Mouse (Mus musculus) forebrain, postnatal 0 days (tissue): ENCODE measurements around the gene Vps45. TPM values are rescaled to one million over a fixed set of nuclear protein-coding genes. Genes with fewer than 3 reads are reported as not detected.
"Not testable (repeated sequence)": the region's sequence is repeated elsewhere in the genome, so short reads cannot be mapped to it uniquely, and the experiment has no call there.

Source experiments
- ATAC-seq: fragments of 200-750 bp; cut with Nextera tagmentation; 2 replicates; pipeline ENCODE4 v1.8.0; 2017; ENCODE audit warnings: mild to moderate bottlenecking, moderate library complexity
- DNase-seq: peaks from one replicate; pipeline ENCODE4 v3.0.0-alpha.2; 2015
- H3K27ac ChIP-seq: fragments of 300-500 bp; sonication (generic); 2 replicates; pipeline ENCODE4 v1.5.1; 2014; ENCODE audit warnings: low read depth, mild to moderate bottlenecking, antibody characterized with exemption, low read length, moderate library complexity, mixed read lengths
- H3K27me3 ChIP-seq: fragments of 300-500 bp; sonication (generic); 2 replicates; pipeline ENCODE4 v1.6.1; 2014; ENCODE audit warnings: mild to moderate bottlenecking, low read length, mixed read lengths; ENCODE audit not compliant: insufficient read depth
- H3K36me3 ChIP-seq: fragments of 300-500 bp; sonication (generic); 2 replicates; pipeline ENCODE4 v1.6.1; 2014; ENCODE audit warnings: mild to moderate bottlenecking, moderate library complexity; ENCODE audit not compliant: insufficient read depth
- H3K4me1 ChIP-seq: fragments of 300-500 bp; sonication (generic); 2 replicates; pipeline ENCODE4 v1.6.1; 2014; ENCODE audit warnings: antibody characterized with exemption; ENCODE audit not compliant: insufficient read depth
- H3K4me2 ChIP-seq: fragments of 300-500 bp; sonication (generic); 2 replicates; pipeline ENCODE4 v1.6.1; 2014; ENCODE audit warnings: low read depth, mild to moderate bottlenecking, moderate library complexity
- H3K4me3 ChIP-seq: fragments of 300-500 bp; sonication (generic); 2 replicates; pipeline ENCODE4 v1.5.1; 2014; ENCODE audit warnings: low read depth, low read length, mixed read lengths
- H3K9ac ChIP-seq: fragments of 300-500 bp; sonication (generic); 2 replicates; pipeline ENCODE4 v1.6.1; 2014; ENCODE audit warnings: mild to moderate bottlenecking
- H3K9me3 ChIP-seq: fragments of 300-500 bp; sonication (generic); 2 replicates; pipeline ENCODE4 v1.6.1; 2016; ENCODE audit warnings: low read length
- CTCF ChIP-seq: sonication (generic); IDR thresholded peaks from 2 replicates; pipeline ENCODE4 v1.5.1; 2016; ENCODE audit warnings: antibody characterized with exemption, control low read depth, low read depth
- WGBS: fragments of 180-500 bp; shearing (Covaris S2); extraction: QIAGEN DNeasy Blood & Tissue Kit; methylation state at CpG from one replicate; pipeline ENCODE4 v1.1.7; 2014; 5-methylcytosine and 5-hydroxymethylcytosine counted together
- polyA plus RNA-seq: library from polyadenylated mRNA; unstranded; fragments of >200 nt; fragmentation: Nextera tagmentation; extraction: Ambion mirVana; gene quantifications from 2 replicates; pipeline ENCODE4 v1.2.1, GENCODE M21; 2015
- total RNA-seq: library from RNA; depleted of rRNA; stranded (reverse); fragments of >200 nt; gene quantifications from 2 replicates; pipeline ENCODE4 v1.2.3, GENCODE M21; 2014

Vps45 gene
- total and polyA plus RNA-seq, 2 experiments from 2014 or later = 60.5 to 65.1 TPM

DNA sequence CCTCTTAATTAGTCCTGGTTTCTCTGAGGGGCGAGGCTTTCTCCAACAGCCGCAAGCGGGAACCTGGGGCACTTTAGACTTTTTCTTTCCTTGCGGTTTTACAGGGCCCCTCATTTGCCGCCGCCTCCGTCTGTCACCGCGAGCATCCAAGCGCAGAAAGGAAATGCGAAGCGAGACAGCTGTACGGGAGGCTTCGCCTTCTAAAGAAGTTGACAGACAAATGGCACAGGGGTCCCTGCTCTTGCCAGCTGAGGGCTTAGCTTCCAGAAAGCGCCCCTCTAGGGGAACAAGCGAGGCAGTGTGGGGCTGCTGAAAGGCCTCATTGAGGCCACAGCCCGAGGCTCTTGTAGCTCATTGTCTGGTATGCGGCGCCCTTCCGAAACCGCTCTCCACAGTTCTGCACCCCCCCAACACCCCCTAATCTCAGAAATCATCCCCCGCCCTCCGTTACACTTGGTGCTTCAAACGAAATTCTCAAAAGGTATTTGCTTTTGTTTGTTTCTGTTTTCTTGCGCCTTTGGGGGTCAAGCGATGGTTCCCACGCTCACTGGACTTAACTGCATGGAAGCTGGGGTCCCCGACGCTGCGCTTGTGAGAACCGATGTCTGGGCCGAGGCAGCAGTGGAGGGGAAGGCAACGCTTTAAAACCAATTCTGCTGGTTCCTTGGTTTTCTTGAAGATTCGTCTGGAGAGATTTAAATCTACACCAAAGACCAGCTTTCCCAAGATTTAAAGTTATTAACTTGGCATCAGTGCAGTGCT, 85.2 kb downstream of the Vps45 start:
- Histone ChIP-seq H3K27me3 (no peaks in the 10 kb centered on the region), H3K27ac (peak overlapping the region; percentile 70), H3K4me2 (peak overlapping the region; percentile 54), H3K36me3 (no peaks in the 10 kb centered on the region), H3K4me1 (peaks cover 8% of the 10 kb centered on the region; the same call in 1 of the 2 replicates), H3K9me3 (no peaks in the 10 kb centered on the region), H3K4me3 (peak overlapping the region; percentile 28), H3K9ac (peak overlapping the region; percentile 38; the same call in 1 of the 2 replicates)
- peak; percentile 25; the same call in 1 of the 2 replicates for TF ChIP-seq CTCF
- DNase-seq = peak; percentile 83
- ATAC-seq = peak; percentile 96
- 2% methylated on average over 34 of the region's 34 CpGs for WGBS

- peak overlapping the region; percentile 28 for H3K4me3 ChIP-seq
- DNase-seq = no peak
- TF ChIP-seq CTCF = no peak
- WGBS = 49% methylated on average over 12 of the region's 12 CpGs
- no peaks in the 10 kb centered on the region for H3K27me3 ChIP-seq
- peak overlapping the region; percentile 38; the same call in 1 of the 2 replicates for H3K9ac ChIP-seq
- H3K9me3 ChIP-seq = no peaks in the 10 kb centered on the region
- H3K27ac ChIP-seq = peak overlapping the region; percentile 70; the same call in 1 of the 2 replicates
- H3K36me3 ChIP-seq = no peaks in the 10 kb centered on the region
- H3K4me1 ChIP-seq = peaks cover 8% of the 10 kb centered on the region; the same call in 1 of the 2 replicates
- ATAC-seq = no peak
- peak overlapping the region; percentile 54 for H3K4me2 ChIP-seq
These were observed 85.9 kb downstream of the Vps45 start for GRCm38 (mm10) chr3:95972251-95972872.

- not testable (repeated sequence) for H3K4me1 ChIP-seq, H3K27me3 ChIP-seq, H3K4me3 ChIP-seq, H3K4me2 ChIP-seq, DNase-seq, ATAC-seq, H3K9ac ChIP-seq, H3K27ac ChIP-seq, H3K9me3 ChIP-seq, H3K36me3 ChIP-seq
- 80% methylated on average over 4 of the region's 7 CpGs for whole genome bisulfite sequencing
These were observed 87.6 kb downstream of the Vps45 start for GRCm38 (mm10) chr3:95970661-95971060.

- ATAC-seq = no peak
- H3K9ac ChIP-seq = no peak overlapping the region
- H3K4me3 ChIP-seq = no peak overlapping the region
- H3K27me3 ChIP-seq = no peaks in the 10 kb centered on the region
- H3K36me3 ChIP-seq = no peaks in the 10 kb centered on the region
- H3K9me3 ChIP-seq = no peaks in the 10 kb centered on the region
- 86% methylated on average over 1 of the region's 1 CpGs for WGBS
- H3K27ac ChIP-seq = no peak overlapping the region
- TF ChIP-seq CTCF = no peak
- H3K4me2 ChIP-seq = no peak overlapping the region
- no peak for DNase-seq
- peaks cover 8% of the 10 kb centered on the region; the same call in 1 of the 2 replicates for H3K4me1 ChIP-seq
These were observed 89.0 kb downstream of the Vps45 start for GRCm38 (mm10) chr3:95969277-95969676.

DNA sequence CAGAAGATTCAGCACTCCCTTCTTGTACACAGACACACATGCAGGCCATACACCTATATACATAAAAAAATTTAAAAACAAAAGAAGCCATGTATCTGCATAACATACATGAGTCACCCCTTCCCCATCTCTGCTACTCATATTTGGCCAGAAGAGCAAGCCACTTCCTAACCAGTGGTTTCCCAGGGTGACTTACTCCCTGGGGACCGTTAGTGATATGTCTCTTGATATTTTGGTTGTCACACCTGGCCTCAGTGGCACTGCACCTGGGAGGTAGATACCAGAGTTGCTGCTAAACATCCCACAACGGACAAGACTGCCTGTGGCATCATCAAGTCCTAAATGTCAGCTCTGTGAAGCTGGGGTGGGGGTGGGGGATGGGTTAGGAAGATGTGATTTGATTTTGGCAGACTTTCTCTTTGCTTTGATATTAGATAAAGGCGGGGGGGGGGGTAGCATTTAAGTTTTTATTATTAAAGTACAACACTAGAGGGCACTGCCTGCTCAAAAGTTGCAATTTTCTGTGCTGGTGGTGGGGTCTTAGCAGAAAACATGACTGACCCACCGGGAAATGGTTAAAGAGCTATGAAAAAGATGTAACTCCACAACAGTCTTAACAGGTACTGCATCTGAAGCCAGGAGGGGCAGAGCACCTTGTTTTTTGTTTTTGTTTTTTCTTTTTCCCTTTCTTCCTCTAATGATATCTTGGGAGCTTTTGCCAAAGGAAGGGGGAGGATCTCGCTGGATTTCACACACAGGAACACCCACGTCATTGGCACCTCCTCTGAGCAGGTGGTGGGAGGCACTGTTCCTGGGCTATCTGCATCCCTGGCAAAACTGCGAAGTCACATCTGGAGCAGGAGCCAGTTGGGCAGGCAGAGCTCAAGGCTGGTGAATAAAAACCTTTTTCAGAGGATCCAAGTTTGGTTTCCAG, 92.5 kb downstream of the Vps45 start:
- H3K4me3 ChIP-seq = no peak overlapping the region
- no peaks in the 10 kb centered on the region for H3K27me3 ChIP-seq
- H3K4me2 ChIP-seq = peak overlapping the region; percentile 8
- peak; percentile 55 for ATAC-seq
- no peak overlapping the region for H3K27ac ChIP-seq
- TF ChIP-seq CTCF = peak; percentile 68
- no peak overlapping the region for H3K9ac ChIP-seq
- DNase-seq = peak; percentile 76
- WGBS = 10% methylated on average over 7 of the region's 7 CpGs
- H3K36me3 ChIP-seq = no peaks in the 10 kb centered on the region
- no peaks in the 10 kb centered on the region for H3K4me1 ChIP-seq
- no peaks in the 10 kb centered on the region for H3K9me3 ChIP-seq

GRCm38 (mm10) chr3:95963681-95964080, 94.6 kb downstream of the Vps45 start:
- WGBS = 46% methylated on average over 4 of the region's 4 CpGs
- peak; percentile 57 for TF ChIP-seq CTCF
- H3K4me2 ChIP-seq = no peak overlapping the region
- H3K4me1 ChIP-seq = no peaks in the 10 kb centered on the region
- no peak overlapping the region for H3K9ac ChIP-seq
- H3K9me3 ChIP-seq = no peaks in the 10 kb centered on the region
- H3K27me3 ChIP-seq = no peaks in the 10 kb centered on the region
- no peaks in the 10 kb centered on the region for H3K36me3 ChIP-seq
- H3K4me3 ChIP-seq = no peak overlapping the region
- H3K27ac ChIP-seq = no peak overlapping the region
- ATAC-seq (no peak), DNase-seq (no peak)
